Mouse (Mus musculus): ENCODE measurements around the gene Tmem183a. TPM values are rescaled to one million over a fixed set of nuclear protein-coding genes. Genes with fewer than 3 reads are reported as not detected.

Gene Tmem183a
- polyA plus RNA-seq, 1 experiment from 2014 or later = 95.6 TPM

- WGBS = 69% methylated on average over 14 of the region's 14 CpGs
- no peaks in the 10 kb centered on the region for H3K4me1 ChIP-seq (replicated peaks; ENCODE audit: control insufficient read depth, insufficient read depth, low read length)
- no peak overlapping the region for H3K9ac ChIP-seq (ENCODE audit: low read depth, low read length)
- no peak overlapping the region for H3K27ac ChIP-seq (ENCODE audit: low read depth, low read length)
- H3K9me3 ChIP-seq (ENCODE audit: control insufficient read depth, low read length) = no peaks in the 10 kb centered on the region
- no peaks in the 10 kb centered on the region for H3K36me3 ChIP-seq (ENCODE audit: control insufficient read depth, insufficient read depth, low read length)
- H3K4me3 ChIP-seq (ENCODE audit: low read depth, low read length) = no peak overlapping the region
- no peak for ATAC-seq (replicated peaks; ENCODE audit: low FRiP score)
- 0 out of 2 replicates have a peak, but pooled peaks cover 2% of the 10 kb centered on the region for H3K27me3 ChIP-seq (replicated peaks; ENCODE audit: control insufficient read depth, insufficient read depth, low read length)
- DNase-seq (ENCODE audit: low spot score) = no peak
- H3K4me2 ChIP-seq = no peak overlapping the region
Measured at GRCm38 (mm10) chr1:134320691-134321301, 41.0 kb downstream of the Tmem183a start.

- DNase-seq (ENCODE audit: low spot score) (no peak), ATAC-seq (replicated peaks; ENCODE audit: low FRiP score) (no peak)
- Histone ChIP-seq H3K4me2 (no peak overlapping the region), H3K27ac (ENCODE audit: low read depth, low read length) (no peak overlapping the region), H3K4me1 (replicated peaks; ENCODE audit: control insufficient read depth, insufficient read depth, low read length) (no peaks in the 10 kb centered on the region), H3K4me3 (ENCODE audit: low read depth, low read length) (no peak overlapping the region), H3K9me3 (ENCODE audit: control insufficient read depth, low read length) (no peaks in the 10 kb centered on the region), H3K27me3 (replicated peaks; ENCODE audit: control insufficient read depth, insufficient read depth, low read length) (0 out of 2 replicates have a peak, but pooled peaks cover 2% of the 10 kb centered on the region), H3K36me3 (ENCODE audit: control insufficient read depth, insufficient read depth, low read length) (no peaks in the 10 kb centered on the region), H3K9ac (ENCODE audit: low read depth, low read length) (no peak overlapping the region)
- 80% methylated on average over 5 of the region's 5 CpGs for WGBS
Measured at GRCm38 (mm10) chr1:134318261-134318660, 43.5 kb downstream of the Tmem183a start.

- WGBS = 83% methylated on average over 9 of the region's 9 CpGs
- Histone ChIP-seq H3K4me1 (replicated peaks; ENCODE audit: control insufficient read depth, insufficient read depth, low read length) (no peaks in the 10 kb centered on the region), H3K9ac (ENCODE audit: low read depth, low read length) (no peak overlapping the region), H3K4me3 (ENCODE audit: low read depth, low read length) (no peak overlapping the region), H3K36me3 (ENCODE audit: control insufficient read depth, insufficient read depth, low read length) (no peaks in the 10 kb centered on the region), H3K9me3 (ENCODE audit: control insufficient read depth, low read length) (no peaks in the 10 kb centered on the region), H3K27ac (ENCODE audit: low read depth, low read length) (no peak overlapping the region), H3K27me3 (replicated peaks; ENCODE audit: control insufficient read depth, insufficient read depth, low read length) (no peaks in the 10 kb centered on the region), H3K4me2 (no peak overlapping the region)
- ATAC-seq (replicated peaks; ENCODE audit: low FRiP score) = no peak
- no peak for DNase-seq (ENCODE audit: low spot score)
Measured at GRCm38 (mm10) chr1:134316361-134316760, 45.4 kb downstream of the Tmem183a start.

- Histone ChIP-seq H3K9ac (ENCODE audit: low read depth, low read length) (no peak overlapping the region), H3K4me2 (no peak overlapping the region), H3K4me1 (replicated peaks; ENCODE audit: control insufficient read depth, insufficient read depth, low read length) (no peaks in the 10 kb centered on the region), H3K36me3 (ENCODE audit: control insufficient read depth, insufficient read depth, low read length) (no peaks in the 10 kb centered on the region), H3K27me3 (replicated peaks; ENCODE audit: control insufficient read depth, insufficient read depth, low read length) (no peaks in the 10 kb centered on the region), H3K4me3 (ENCODE audit: low read depth, low read length) (no peak overlapping the region), H3K9me3 (ENCODE audit: control insufficient read depth, low read length) (no peaks in the 10 kb centered on the region), H3K27ac (ENCODE audit: low read depth, low read length) (no peak overlapping the region)
- DNase-seq (ENCODE audit: low spot score) = no peak
- ATAC-seq (replicated peaks; ENCODE audit: low FRiP score) = no peak
- WGBS = 61% methylated on average over 5 of the region's 5 CpGs
Measured at GRCm38 (mm10) chr1:134315181-134315580, 46.6 kb downstream of the Tmem183a start.

GRCm38 (mm10) chr1:134311760-134312159, 50.0 kb downstream of the Tmem183a start:
- Histone ChIP-seq H3K27me3 (replicated peaks; ENCODE audit: control insufficient read depth, insufficient read depth, low read length) (no peaks in the 10 kb centered on the region), H3K27ac (ENCODE audit: low read depth, low read length) (no peak overlapping the region), H3K4me2 (no peak overlapping the region), H3K9ac (ENCODE audit: low read depth, low read length) (no peak overlapping the region), H3K4me1 (replicated peaks; ENCODE audit: control insufficient read depth, insufficient read depth, low read length) (no peaks in the 10 kb centered on the region), H3K9me3 (ENCODE audit: control insufficient read depth, low read length) (no peaks in the 10 kb centered on the region), H3K36me3 (ENCODE audit: control insufficient read depth, insufficient read depth, low read length) (no peaks in the 10 kb centered on the region), H3K4me3 (ENCODE audit: low read depth, low read length) (no peak overlapping the region)
- ATAC-seq (replicated peaks; ENCODE audit: low FRiP score) = no peak
- no peak for DNase-seq (ENCODE audit: low spot score)
- 87% methylated on average over 7 of the region's 7 CpGs for WGBS

GRCm38 (mm10) chr1:134310729-134311128, 51.0 kb downstream of the Tmem183a start:
- Histone ChIP-seq H3K36me3 (ENCODE audit: control insufficient read depth, insufficient read depth, low read length) (no peaks in the 10 kb centered on the region), H3K27ac (ENCODE audit: low read depth, low read length) (no peak overlapping the region), H3K9me3 (ENCODE audit: control insufficient read depth, low read length) (no peaks in the 10 kb centered on the region), H3K4me2 (no peak overlapping the region), H3K9ac (ENCODE audit: low read depth, low read length) (no peak overlapping the region), H3K27me3 (replicated peaks; ENCODE audit: control insufficient read depth, insufficient read depth, low read length) (no peaks in the 10 kb centered on the region), H3K4me3 (ENCODE audit: low read depth, low read length) (no peak overlapping the region), H3K4me1 (replicated peaks; ENCODE audit: control insufficient read depth, insufficient read depth, low read length) (no peaks in the 10 kb centered on the region)
- no peak for ATAC-seq (replicated peaks; ENCODE audit: low FRiP score)
- no peak for DNase-seq (ENCODE audit: low spot score)
- WGBS = 93% methylated on average over 3 of the region's 3 CpGs

GRCm38 (mm10) chr1:134310291-134310690, 51.5 kb downstream of the Tmem183a start:
- no peak overlapping the region for H3K4me3 ChIP-seq (ENCODE audit: low read depth, low read length)
- WGBS = 88% methylated on average over 2 of the region's 2 CpGs
- no peak overlapping the region for H3K27ac ChIP-seq (ENCODE audit: low read depth, low read length)
- no peak for DNase-seq (ENCODE audit: low spot score)
- no peaks in the 10 kb centered on the region for H3K4me1 ChIP-seq (replicated peaks; ENCODE audit: control insufficient read depth, insufficient read depth, low read length)
- ATAC-seq (replicated peaks; ENCODE audit: low FRiP score) = no peak
- H3K9ac ChIP-seq (ENCODE audit: low read depth, low read length) = no peak overlapping the region
- no peaks in the 10 kb centered on the region for H3K27me3 ChIP-seq (replicated peaks; ENCODE audit: control insufficient read depth, insufficient read depth, low read length)
- H3K4me2 ChIP-seq = no peak overlapping the region
- H3K36me3 ChIP-seq (ENCODE audit: control insufficient read depth, insufficient read depth, low read length) = no peaks in the 10 kb centered on the region
- no peaks in the 10 kb centered on the region for H3K9me3 ChIP-seq (ENCODE audit: control insufficient read depth, low read length)

- no peaks in the 10 kb centered on the region for H3K27me3 ChIP-seq (replicated peaks; ENCODE audit: control insufficient read depth, insufficient read depth, low read length)
- ATAC-seq (replicated peaks; ENCODE audit: low FRiP score) (no peak), DNase-seq (ENCODE audit: low spot score) (no peak)
- no peaks in the 10 kb centered on the region for H3K36me3 ChIP-seq (ENCODE audit: control insufficient read depth, insufficient read depth, low read length)
- no peak overlapping the region for H3K4me2 ChIP-seq
- peaks cover 3% of the 10 kb centered on the region for H3K4me1 ChIP-seq (replicated peaks; ENCODE audit: control insufficient read depth, insufficient read depth, low read length)
- no peak overlapping the region for H3K9ac ChIP-seq (ENCODE audit: low read depth, low read length)
- H3K4me3 ChIP-seq (ENCODE audit: low read depth, low read length) = no peak overlapping the region
- no peak overlapping the region for H3K27ac ChIP-seq (ENCODE audit: low read depth, low read length)
- no peaks in the 10 kb centered on the region for H3K9me3 ChIP-seq (ENCODE audit: control insufficient read depth, low read length)
- 65% methylated on average over 10 of the region's 10 CpGs for WGBS
Measured at GRCm38 (mm10) chr1:134307409-134307808, 54.4 kb downstream of the Tmem183a start.

GRCm38 (mm10) chr1:134304940-134305339, 56.8 kb downstream of the Tmem183a start:
- no peak overlapping the region for H3K4me2 ChIP-seq
- no peak overlapping the region for H3K4me3 ChIP-seq (ENCODE audit: low read depth, low read length)
- no peaks in the 10 kb centered on the region for H3K36me3 ChIP-seq (ENCODE audit: control insufficient read depth, insufficient read depth, low read length)
- H3K9ac ChIP-seq (ENCODE audit: low read depth, low read length) = no peak overlapping the region
- ATAC-seq (replicated peaks; ENCODE audit: low FRiP score) (no peak), DNase-seq (ENCODE audit: low spot score) (no peak)
- H3K4me1 ChIP-seq (replicated peaks; ENCODE audit: control insufficient read depth, insufficient read depth, low read length) = peaks cover 3% of the 10 kb centered on the region
- H3K27me3 ChIP-seq (replicated peaks; ENCODE audit: control insufficient read depth, insufficient read depth, low read length) = peaks cover 4% of the 10 kb centered on the region
- no peak overlapping the region for H3K27ac ChIP-seq (ENCODE audit: low read depth, low read length)
- 91% methylated on average over 9 of the region's 9 CpGs for WGBS
- H3K9me3 ChIP-seq (ENCODE audit: control insufficient read depth, low read length) = no peaks in the 10 kb centered on the region
